Mouse (Mus musculus): ENCODE results near the gene Acsl3. TPM values are rescaled to one million over a fixed set of nuclear protein-coding genes. Genes with fewer than 3 reads are reported as not detected.

The Acsl3 gene
- polyA plus RNA-seq, 1 experiment from 2014 or later: 87.1 TPM

DNA sequence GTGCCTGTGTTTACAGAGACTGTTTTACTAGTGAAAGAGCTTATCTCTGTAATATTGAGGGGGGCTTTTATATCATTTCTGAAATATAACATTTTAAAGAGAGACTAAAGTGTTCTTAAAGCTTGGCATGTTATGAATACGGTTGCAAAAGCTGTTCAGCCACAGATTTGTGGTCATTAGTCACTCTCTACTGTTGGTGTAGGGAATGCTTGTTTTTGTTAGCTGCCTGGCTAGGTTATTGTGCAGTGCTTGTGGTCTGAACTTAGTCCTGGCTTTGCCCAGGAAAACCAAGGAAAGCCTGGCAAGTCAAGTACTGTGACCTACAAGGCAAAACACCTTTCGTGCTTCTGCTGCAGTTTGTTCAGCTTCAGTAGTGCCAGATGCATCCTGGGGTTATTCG, 44.1 kb downstream of the Acsl3 start:
- no peaks in the 10 kb centered on the region for H3K9me3 ChIP-seq (replicated peaks; ENCODE audit: control insufficient read depth, low read length)
- H3K27ac ChIP-seq (ENCODE audit: low read length): no peak overlapping the region
- H3K4me1 ChIP-seq (ENCODE audit: control insufficient read depth, insufficient read depth, low read length): no peaks in the 10 kb centered on the region
- no peak overlapping the region for H3K4me2 ChIP-seq (ENCODE audit: low read depth, low read length)
- no peak overlapping the region for H3K9ac ChIP-seq (ENCODE audit: low read length)
- no peaks in the 10 kb centered on the region for H3K27me3 ChIP-seq (ENCODE audit: control insufficient read depth, insufficient read depth, low read length)
- H3K36me3 ChIP-seq (ENCODE audit: control insufficient read depth, insufficient read depth): peaks cover 62% of the 10 kb centered on the region
- no peak overlapping the region for H3K4me3 ChIP-seq (ENCODE audit: low read length)
- no peak for ATAC-seq (replicated peaks; ENCODE audit: extremely low read depth, insufficient read depth, low FRiP score)
- WGBS: 88% methylated on average over 3 of the region's 3 CpGs

DNA sequence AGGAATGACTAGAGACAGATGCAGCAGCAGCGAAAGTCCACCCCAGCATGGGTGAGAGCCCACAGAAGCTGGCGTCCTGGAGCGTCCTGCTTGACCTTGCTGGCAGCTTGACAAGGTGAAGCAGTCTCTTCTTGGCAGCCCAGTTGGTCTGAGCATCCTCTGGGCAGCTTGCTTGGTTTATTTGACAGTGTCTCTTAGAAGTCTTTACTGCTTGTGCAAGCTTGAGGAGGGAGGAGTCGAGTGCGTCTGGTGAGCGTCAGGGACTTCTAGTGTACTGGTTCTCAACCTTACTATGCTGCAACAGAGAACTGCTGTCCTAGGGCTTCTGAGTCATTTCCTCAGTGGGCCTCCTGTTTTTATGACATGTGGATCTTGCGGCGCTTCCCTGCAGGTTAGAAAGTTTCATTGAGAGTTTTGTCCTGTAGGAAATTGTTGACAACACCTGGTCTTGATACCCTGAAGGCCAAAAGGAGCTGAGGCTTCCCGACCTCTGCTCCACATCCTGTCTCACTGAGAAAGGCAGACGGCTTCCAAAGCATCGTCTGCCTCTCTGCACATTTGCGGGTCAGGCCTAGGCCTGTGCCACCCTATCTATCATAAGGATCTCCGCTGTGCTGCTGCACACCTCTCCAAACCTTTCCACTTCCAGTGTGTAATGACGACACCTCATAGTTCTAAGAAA, 44.8 kb downstream of the Acsl3 start:
- H3K4me2 ChIP-seq (ENCODE audit: low read depth, low read length): no peak overlapping the region
- H3K4me3 ChIP-seq (ENCODE audit: low read length): no peak overlapping the region
- no peaks in the 10 kb centered on the region for H3K9me3 ChIP-seq (replicated peaks; ENCODE audit: control insufficient read depth, low read length)
- ATAC-seq (replicated peaks; ENCODE audit: extremely low read depth, insufficient read depth, low FRiP score): peak; percentile 52; the same call in 1 of the 2 replicates
- peaks cover 56% of the 10 kb centered on the region for H3K36me3 ChIP-seq (ENCODE audit: control insufficient read depth, insufficient read depth)
- no peak overlapping the region for H3K9ac ChIP-seq (ENCODE audit: low read length)
- no peak overlapping the region; the same call in 1 of the 2 replicates for H3K27ac ChIP-seq (ENCODE audit: low read length)
- 67% methylated on average over 14 of the region's 14 CpGs for WGBS
- H3K4me1 ChIP-seq (ENCODE audit: control insufficient read depth, insufficient read depth, low read length): no peaks in the 10 kb centered on the region
- H3K27me3 ChIP-seq (ENCODE audit: control insufficient read depth, insufficient read depth, low read length): no peaks in the 10 kb centered on the region

DNA sequence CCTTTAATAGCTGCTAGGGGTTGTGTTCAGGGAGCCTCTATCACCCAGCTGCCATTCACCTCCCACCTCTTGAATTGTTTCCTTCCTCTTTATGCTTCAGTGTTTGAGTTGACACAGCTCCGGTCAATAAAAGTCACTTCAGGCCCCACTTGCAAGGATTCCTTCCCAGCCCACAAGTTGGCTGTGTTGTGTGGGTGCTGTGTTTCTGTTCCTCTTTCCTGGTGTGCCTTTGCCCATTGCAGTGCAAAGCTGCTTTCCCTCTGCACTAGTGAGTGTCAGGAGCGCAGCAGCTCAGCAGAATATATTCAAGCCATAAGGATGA, 45.3 kb downstream of the Acsl3 start:
- Histone ChIP-seq H3K36me3 (ENCODE audit: control insufficient read depth, insufficient read depth) (peaks cover 56% of the 10 kb centered on the region), H3K4me2 (ENCODE audit: low read depth, low read length) (no peak overlapping the region), H3K4me3 (ENCODE audit: low read length) (no peak overlapping the region), H3K9me3 (replicated peaks; ENCODE audit: control insufficient read depth, low read length) (no peaks in the 10 kb centered on the region), H3K9ac (ENCODE audit: low read length) (no peak overlapping the region), H3K27ac (ENCODE audit: low read length) (no peak overlapping the region; the same call in 1 of the 2 replicates), H3K4me1 (ENCODE audit: control insufficient read depth, insufficient read depth, low read length) (no peaks in the 10 kb centered on the region), H3K27me3 (ENCODE audit: control insufficient read depth, insufficient read depth, low read length) (no peaks in the 10 kb centered on the region)
- 75% methylated on average over 2 of the region's 2 CpGs for WGBS
- ATAC-seq (replicated peaks; ENCODE audit: extremely low read depth, insufficient read depth, low FRiP score): no peak

DNA sequence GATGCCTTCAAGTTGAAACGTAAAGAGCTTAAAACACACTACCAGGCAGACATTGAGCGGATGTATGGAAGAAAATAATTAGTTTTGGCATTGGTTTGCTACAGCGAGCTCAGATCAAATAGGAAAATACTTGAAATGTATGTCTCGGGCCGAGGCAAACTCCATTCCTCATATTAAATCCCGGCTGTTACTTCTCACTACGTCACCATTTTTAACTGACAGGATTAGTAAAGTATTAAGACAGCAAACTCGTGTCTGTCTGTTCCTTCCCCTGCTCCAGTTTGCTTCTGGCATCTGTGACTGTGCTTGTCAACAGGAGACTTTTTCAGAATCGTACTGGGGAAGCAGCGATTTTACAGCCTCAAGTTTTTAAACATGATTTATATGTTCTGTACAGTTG, 48.7 kb downstream of the Acsl3 start:
- H3K9ac ChIP-seq (ENCODE audit: low read length): no peak overlapping the region
- no peak overlapping the region for H3K4me2 ChIP-seq (ENCODE audit: low read depth, low read length)
- H3K36me3 ChIP-seq (ENCODE audit: control insufficient read depth, insufficient read depth): peaks cover 39% of the 10 kb centered on the region
- WGBS: 70% methylated on average over 10 of the region's 10 CpGs
- no peaks in the 10 kb centered on the region for H3K9me3 ChIP-seq (replicated peaks; ENCODE audit: control insufficient read depth, low read length)
- ATAC-seq (replicated peaks; ENCODE audit: extremely low read depth, insufficient read depth, low FRiP score): no peak
- no peak overlapping the region for H3K4me3 ChIP-seq (ENCODE audit: low read length)
- H3K27ac ChIP-seq (ENCODE audit: low read length): no peak overlapping the region; the same call in 1 of the 2 replicates
- H3K4me1 ChIP-seq (ENCODE audit: control insufficient read depth, insufficient read depth, low read length): no peaks in the 10 kb centered on the region
- H3K27me3 ChIP-seq (ENCODE audit: control insufficient read depth, insufficient read depth, low read length): no peaks in the 10 kb centered on the region

DNA sequence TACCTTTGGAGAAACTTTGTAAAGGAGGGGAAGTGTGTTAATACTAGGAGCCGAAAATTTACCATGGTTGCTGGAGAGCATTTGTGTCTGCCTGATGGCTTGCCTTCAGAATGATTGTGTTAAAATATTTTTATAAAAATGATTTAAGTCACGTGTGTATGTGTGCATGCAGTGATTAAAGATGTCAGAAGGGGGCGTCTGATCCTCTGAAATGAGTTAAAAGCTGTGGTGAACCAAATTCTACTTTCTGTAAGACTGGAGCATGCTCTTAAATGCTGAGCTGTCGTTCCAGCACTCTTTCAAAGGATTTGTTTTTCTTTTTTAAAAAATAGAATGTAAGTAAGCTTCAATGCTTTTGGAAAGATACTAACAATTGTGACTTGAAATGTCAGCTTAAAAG, 49.7 kb downstream of the Acsl3 start:
- no peak for ATAC-seq (replicated peaks; ENCODE audit: extremely low read depth, insufficient read depth, low FRiP score)
- Histone ChIP-seq H3K9ac (ENCODE audit: low read length) (no peak overlapping the region), H3K36me3 (ENCODE audit: control insufficient read depth, insufficient read depth) (peaks cover 35% of the 10 kb centered on the region), H3K9me3 (replicated peaks; ENCODE audit: control insufficient read depth, low read length) (no peaks in the 10 kb centered on the region), H3K4me3 (ENCODE audit: low read length) (no peak overlapping the region), H3K4me2 (ENCODE audit: low read depth, low read length) (no peak overlapping the region), H3K27me3 (ENCODE audit: control insufficient read depth, insufficient read depth, low read length) (no peaks in the 10 kb centered on the region), H3K27ac (ENCODE audit: low read length) (no peak overlapping the region), H3K4me1 (ENCODE audit: control insufficient read depth, insufficient read depth, low read length) (no peaks in the 10 kb centered on the region)
- 60% methylated on average over 4 of the region's 4 CpGs for WGBS

DNA sequence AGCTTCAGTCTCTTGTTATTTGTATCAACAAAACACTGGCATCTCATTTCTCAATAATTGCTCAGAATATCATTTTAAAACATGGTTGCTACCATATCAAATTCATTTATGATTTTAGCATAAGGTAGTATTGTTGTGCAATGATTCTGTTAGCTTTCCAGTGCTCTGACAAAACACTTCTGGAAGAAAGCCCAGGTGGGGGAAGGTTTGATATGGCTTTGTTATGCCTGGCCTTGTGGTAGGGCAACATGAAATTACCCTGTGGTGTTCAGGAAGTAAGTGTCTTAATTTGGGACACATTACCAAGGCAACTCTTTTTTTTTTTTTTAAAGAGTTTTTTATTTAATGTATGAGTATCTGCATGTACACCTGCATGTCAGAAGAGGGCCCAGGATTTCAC, 52.4 kb downstream of the Acsl3 start:
- no peaks in the 10 kb centered on the region for H3K9me3 ChIP-seq (replicated peaks; ENCODE audit: control insufficient read depth, low read length)
- ATAC-seq (replicated peaks; ENCODE audit: extremely low read depth, insufficient read depth, low FRiP score): no peak
- H3K4me1 ChIP-seq (ENCODE audit: control insufficient read depth, insufficient read depth, low read length): no peaks in the 10 kb centered on the region
- H3K4me2 ChIP-seq (ENCODE audit: low read depth, low read length): no peak overlapping the region
- H3K9ac ChIP-seq (ENCODE audit: low read length): no peak overlapping the region
- H3K27me3 ChIP-seq (ENCODE audit: control insufficient read depth, insufficient read depth, low read length): no peaks in the 10 kb centered on the region
- H3K27ac ChIP-seq (ENCODE audit: low read length): no peak overlapping the region
- H3K4me3 ChIP-seq (ENCODE audit: low read length): no peak overlapping the region
- H3K36me3 ChIP-seq (ENCODE audit: control insufficient read depth, insufficient read depth): peaks cover 16% of the 10 kb centered on the region; the same call in 1 of the 2 replicates

DNA sequence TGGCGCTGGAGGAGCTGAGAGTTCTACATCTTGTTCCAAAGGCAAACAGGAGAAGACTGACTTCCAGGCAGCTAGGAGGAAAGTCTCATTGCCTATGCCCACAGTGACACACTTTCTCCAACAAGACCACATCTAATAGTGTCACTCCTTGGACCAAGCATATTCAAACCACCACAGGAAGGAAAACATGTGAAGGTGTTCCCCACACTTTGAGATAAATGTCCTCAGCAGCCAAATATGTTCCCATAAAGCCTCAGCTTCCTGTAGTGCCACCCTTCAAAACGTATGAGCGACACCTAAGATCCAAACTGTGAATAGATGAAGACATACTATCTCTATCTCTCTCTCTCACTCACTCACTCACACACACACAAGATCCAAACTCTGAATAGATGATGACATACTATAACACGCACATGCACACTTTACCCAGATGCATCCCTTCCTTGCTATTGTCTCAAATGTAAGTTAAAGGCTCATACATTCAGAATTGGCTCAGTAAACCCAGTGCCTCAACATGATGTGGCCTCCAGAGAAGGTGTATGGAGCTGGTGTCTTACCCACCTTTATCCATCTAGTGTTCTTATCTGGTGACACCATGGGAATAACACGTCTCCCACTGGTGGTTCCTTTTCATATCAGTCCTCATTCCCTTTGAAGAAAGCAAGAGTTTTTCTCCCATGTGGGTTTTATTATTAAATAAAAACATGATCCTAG, 53.1 kb downstream of the Acsl3 start:
- Histone ChIP-seq H3K27ac (ENCODE audit: low read length) (no peak overlapping the region), H3K36me3 (ENCODE audit: control insufficient read depth, insufficient read depth) (peaks cover 11% of the 10 kb centered on the region; the same call in 1 of the 2 replicates), H3K4me2 (ENCODE audit: low read depth, low read length) (no peak overlapping the region), H3K27me3 (ENCODE audit: control insufficient read depth, insufficient read depth, low read length) (no peaks in the 10 kb centered on the region), H3K9me3 (replicated peaks; ENCODE audit: control insufficient read depth, low read length) (no peaks in the 10 kb centered on the region), H3K4me3 (ENCODE audit: low read length) (no peak overlapping the region), H3K4me1 (ENCODE audit: control insufficient read depth, insufficient read depth, low read length) (no peaks in the 10 kb centered on the region), H3K9ac (ENCODE audit: low read length) (no peak overlapping the region)
- ATAC-seq (replicated peaks; ENCODE audit: extremely low read depth, insufficient read depth, low FRiP score): no peak
- WGBS: 68% methylated on average over 5 of the region's 5 CpGs

DNA sequence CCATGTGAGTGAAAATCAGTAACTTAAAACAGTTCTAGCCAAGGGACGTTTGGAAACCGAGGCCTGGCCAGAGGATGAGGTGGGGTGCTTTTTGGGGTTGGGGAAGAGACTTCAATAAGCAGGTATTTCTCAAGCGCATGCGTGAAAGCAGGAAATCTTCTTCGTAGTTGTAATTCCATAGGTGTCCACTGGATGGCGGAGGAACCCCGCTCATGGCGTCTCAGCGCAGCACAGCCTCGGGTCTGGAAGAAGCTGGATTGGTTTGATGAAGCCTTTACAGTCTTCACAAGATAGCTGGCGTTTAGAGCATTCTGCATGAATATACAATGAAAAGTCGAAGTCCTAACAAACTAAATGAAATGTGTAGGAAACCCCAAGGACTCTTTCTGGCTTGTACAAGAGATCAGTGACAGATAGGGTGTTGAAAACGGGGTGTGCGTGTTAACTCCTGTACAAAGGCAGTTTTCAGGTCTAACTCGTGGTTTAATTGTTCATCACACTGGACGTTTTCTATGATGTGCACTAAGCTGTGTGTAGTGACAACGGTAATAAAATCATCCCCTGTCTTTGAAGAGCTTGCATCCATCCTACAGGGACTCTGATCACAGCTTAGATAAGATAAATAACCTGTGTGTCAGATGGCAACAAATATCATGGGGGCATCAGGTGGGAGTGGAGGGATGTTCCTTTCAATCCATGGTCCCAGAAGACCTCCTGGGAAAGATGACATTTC, 67.0 kb downstream of the Acsl3 start:
- peak; percentile 58 for ATAC-seq (replicated peaks; ENCODE audit: extremely low read depth, insufficient read depth, low FRiP score)
- Histone ChIP-seq H3K4me1 (ENCODE audit: control insufficient read depth, insufficient read depth, low read length) (peaks cover 3% of the 10 kb centered on the region; the same call in 1 of the 2 replicates), H3K27ac (ENCODE audit: low read length) (no peak overlapping the region), H3K9ac (ENCODE audit: low read length) (no peak overlapping the region), H3K4me2 (ENCODE audit: low read depth, low read length) (no peak overlapping the region), H3K36me3 (ENCODE audit: control insufficient read depth, insufficient read depth) (no peaks in the 10 kb centered on the region), H3K27me3 (ENCODE audit: control insufficient read depth, insufficient read depth, low read length) (no peaks in the 10 kb centered on the region), H3K4me3 (ENCODE audit: low read length) (no peak overlapping the region), H3K9me3 (replicated peaks; ENCODE audit: control insufficient read depth, low read length) (no peaks in the 10 kb centered on the region)
- 16% methylated on average over 17 of the region's 17 CpGs for WGBS

DNA sequence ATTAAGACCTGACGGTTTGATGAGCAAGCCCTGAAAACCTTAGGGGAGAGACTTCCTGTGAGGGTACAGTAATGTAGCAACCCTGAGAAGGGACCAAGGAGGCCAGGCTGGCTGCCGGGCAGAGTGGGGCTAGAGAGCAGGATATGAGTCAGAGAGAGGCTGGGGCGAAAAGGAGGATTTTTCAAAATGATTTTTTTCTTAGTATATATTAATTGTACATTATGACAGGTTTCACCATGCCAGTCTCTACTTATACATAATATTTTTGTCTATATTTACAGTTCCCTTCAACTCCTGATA, 67.5 kb downstream of the Acsl3 start:
- Histone ChIP-seq H3K4me3 (ENCODE audit: low read length) (no peak overlapping the region), H3K27ac (ENCODE audit: low read length) (no peak overlapping the region), H3K9ac (ENCODE audit: low read length) (no peak overlapping the region), H3K9me3 (replicated peaks; ENCODE audit: control insufficient read depth, low read length) (no peaks in the 10 kb centered on the region), H3K4me1 (ENCODE audit: control insufficient read depth, insufficient read depth, low read length) (peaks cover 3% of the 10 kb centered on the region; the same call in 1 of the 2 replicates), H3K36me3 (ENCODE audit: control insufficient read depth, insufficient read depth) (no peaks in the 10 kb centered on the region), H3K4me2 (ENCODE audit: low read depth, low read length) (no peak overlapping the region), H3K27me3 (ENCODE audit: control insufficient read depth, insufficient read depth, low read length) (no peaks in the 10 kb centered on the region)
- 50% methylated on average over 3 of the region's 3 CpGs for WGBS
- no peak for ATAC-seq (replicated peaks; ENCODE audit: extremely low read depth, insufficient read depth, low FRiP score)
